Mouse (Mus musculus) stomach, embryonic 14.5 days (tissue): Measurements from ENCODE around the gene Rnase2b. TPM values are rescaled to one million over a fixed set of nuclear protein-coding genes. Genes with fewer than 3 reads are reported as not detected.
"Not testable (repeated sequence)": the region's sequence is repeated elsewhere in the genome, so short reads cannot be mapped to it uniquely, and the experiment has no call there.

Experiments used
- ATAC-seq: fragments of 200-750 bp; cut with Nextera tagmentation; 2 replicates; pipeline ENCODE4 v1.8.0; 2017; ENCODE audit warnings: low read depth, moderate TSS enrichment; ENCODE audit not compliant: insufficient number of reproducible peaks, insufficient read depth, low FRiP score
- H3K27ac ChIP-seq: fragments of 300-500 bp; sonication (generic); 2 replicates; pipeline ENCODE4 v1.5.1; 2014; ENCODE audit warnings: mild to moderate bottlenecking, low read length, moderate library complexity, mixed read lengths
- H3K27me3 ChIP-seq: fragments of 300-500 bp; sonication (generic); 2 replicates; pipeline ENCODE4 v1.6.1; 2014; ENCODE audit warnings: low read length, control low read depth, mixed read lengths; ENCODE audit not compliant: control insufficient read depth, insufficient read depth
- H3K36me3 ChIP-seq: fragments of 300-500 bp; sonication (generic); 2 replicates; pipeline ENCODE4 v1.6.1; 2014; ENCODE audit warnings: mild to moderate bottlenecking, control low read depth, low read length, moderate library complexity, mixed read lengths; ENCODE audit not compliant: control insufficient read depth, insufficient read depth
- H3K4me1 ChIP-seq: fragments of 300-500 bp; sonication (generic); 2 replicates; pipeline ENCODE4 v1.6.1; 2014; ENCODE audit warnings: low read length, control low read depth, mixed read lengths; ENCODE audit not compliant: control insufficient read depth, insufficient read depth
- H3K4me2 ChIP-seq: fragments of 300-500 bp; sonication (generic); replicated peaks from 2 replicates; pipeline ENCODE4 v1.6.1; 2014; ENCODE audit warnings: low read depth, low read length, control low read depth
- H3K4me3 ChIP-seq: fragments of 300-500 bp; sonication (generic); 2 replicates; pipeline ENCODE4 v1.5.1; 2014; ENCODE audit warnings: low read depth, low read length, control low read depth
- H3K9ac ChIP-seq: fragments of 300-500 bp; sonication (generic); replicated peaks from 2 replicates; pipeline ENCODE4 v1.6.1; 2014; ENCODE audit warnings: low read depth, mild to moderate bottlenecking, control low read depth, low read length, moderate library complexity, mixed read lengths
- H3K9me3 ChIP-seq: fragments of 300-500 bp; sonication (generic); 2 replicates; pipeline ENCODE4 v1.6.1; 2016; ENCODE audit warnings: low read depth, low read length, control low read depth; ENCODE audit not compliant: control insufficient read depth
- WGBS: fragments of 180-500 bp; shearing (Covaris S2); extraction: QIAGEN DNeasy Blood & Tissue Kit; methylation state at CpG from one replicate; pipeline ENCODE4 v1.1.7; 2014; 5-methylcytosine and 5-hydroxymethylcytosine counted together
- polyA plus RNA-seq: library from polyadenylated mRNA; unstranded; fragments of >200 nt; fragmentation: Nextera tagmentation; extraction: Ambion mirVana; gene quantifications from 2 replicates; pipeline ENCODE4 v1.2.1, GENCODE M21; 2014

Gene Rnase2b
- polyA plus RNA-seq, 1 experiment from 2014 or later, result not detected

DNA sequence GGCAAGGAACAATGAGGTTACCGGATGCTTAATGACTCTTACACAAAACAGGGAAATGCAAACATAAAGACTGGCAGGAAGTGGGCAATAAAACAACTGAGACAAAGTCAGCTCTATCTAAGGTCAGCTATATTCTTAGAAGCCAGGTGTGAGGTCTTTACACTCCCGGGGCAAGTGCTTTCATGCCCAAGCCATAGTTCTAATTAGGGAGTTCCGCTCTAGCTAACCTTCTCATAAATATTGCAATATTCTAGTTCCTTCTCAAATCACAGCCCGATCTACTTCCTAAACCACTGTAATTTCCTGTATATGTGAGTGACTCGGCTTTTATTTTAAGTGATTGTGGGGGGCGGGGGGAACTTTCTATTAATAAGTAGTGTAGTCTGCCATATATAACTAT lies 1.3 kb downstream of the Rnase2b start:
- not testable (repeated sequence) for H3K4me2 ChIP-seq, H3K9ac ChIP-seq, H3K9me3 ChIP-seq, H3K4me3 ChIP-seq, H3K27me3 ChIP-seq, ATAC-seq, H3K27ac ChIP-seq, H3K4me1 ChIP-seq, H3K36me3 ChIP-seq
- 86% methylated on average over 6 of the region's 6 CpGs for WGBS

GRCm38 (mm10) chr14:51165435-51165834 lies 3.4 kb downstream of the Rnase2b start:
- no peaks in the 10 kb centered on the region for H3K27me3 ChIP-seq
- H3K9me3 ChIP-seq, result no peaks in the 10 kb centered on the region
- H3K36me3 ChIP-seq, result no peaks in the 10 kb centered on the region
- H3K9ac ChIP-seq, result no peak overlapping the region
- no peaks in the 10 kb centered on the region for H3K4me1 ChIP-seq
- ATAC-seq, result no peak
- 89% methylated on average over 1 of the region's 1 CpGs for WGBS
- no peak overlapping the region for H3K27ac ChIP-seq
- H3K4me2 ChIP-seq, result no peak overlapping the region
- no peak overlapping the region for H3K4me3 ChIP-seq

- H3K9ac ChIP-seq, result no peak overlapping the region
- no peaks in the 10 kb centered on the region for H3K9me3 ChIP-seq
- no peak for ATAC-seq
- H3K4me2 ChIP-seq, result no peak overlapping the region
- H3K27ac ChIP-seq, result no peak overlapping the region
- no peak overlapping the region for H3K4me3 ChIP-seq
- no peaks in the 10 kb centered on the region for H3K36me3 ChIP-seq
- no peaks in the 10 kb centered on the region for H3K4me1 ChIP-seq
- no peaks in the 10 kb centered on the region for H3K27me3 ChIP-seq
Observed at GRCm38 (mm10) chr14:51166068-51166467, 4.0 kb downstream of the Rnase2b start.

GRCm38 (mm10) chr14:51172095-51172865 lies 10.2 kb downstream of the Rnase2b start:
- not testable (repeated sequence) for ATAC-seq

DNA sequence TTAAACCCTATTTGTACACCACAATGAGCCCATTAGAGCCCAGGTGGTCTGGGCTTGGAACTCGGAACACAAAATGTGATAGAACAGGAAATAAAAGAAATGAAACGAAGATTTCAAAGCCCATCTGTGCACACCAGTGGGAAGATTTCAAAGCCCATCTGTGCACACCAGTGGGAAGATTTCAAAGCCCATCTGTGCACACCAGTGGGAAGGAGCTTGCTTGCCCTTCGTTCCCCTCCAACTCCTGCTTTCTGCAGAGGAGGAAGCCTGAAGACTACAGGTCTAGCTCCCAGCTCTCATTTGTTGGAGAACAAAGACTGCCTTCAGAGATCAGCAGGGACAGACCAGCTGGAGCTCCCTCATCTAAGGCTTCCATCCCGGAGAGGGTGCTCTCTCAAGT lies 10.9 kb downstream of the Rnase2b start:
- H3K36me3 ChIP-seq, H3K27ac ChIP-seq, H3K4me3 ChIP-seq, ATAC-seq, H3K27me3 ChIP-seq, H3K9ac ChIP-seq, H3K9me3 ChIP-seq, H3K4me2 ChIP-seq, H3K4me1 ChIP-seq: not testable (repeated sequence)
- 54% methylated on average over 4 of the region's 4 CpGs for WGBS

More at GRCm38 (mm10) chr14:51172095-51172865, 10.2 kb downstream of the Rnase2b start:
- H3K9ac ChIP-seq, H3K4me1 ChIP-seq, H3K4me3 ChIP-seq, H3K36me3 ChIP-seq, H3K4me2 ChIP-seq, H3K9me3 ChIP-seq, H3K27me3 ChIP-seq, H3K27ac ChIP-seq: not testable (repeated sequence)
- 35% methylated on average over 9 of the region's 9 CpGs for WGBS

- 82% methylated on average over 4 of the region's 4 CpGs for WGBS
- H3K4me2 ChIP-seq, result no peak overlapping the region
- no peaks in the 10 kb centered on the region for H3K36me3 ChIP-seq
- H3K27me3 ChIP-seq, result no peaks in the 10 kb centered on the region
- H3K4me1 ChIP-seq, result no peaks in the 10 kb centered on the region
- H3K4me3 ChIP-seq, result no peak overlapping the region
- H3K9ac ChIP-seq, result no peak overlapping the region
- H3K9me3 ChIP-seq, result no peaks in the 10 kb centered on the region
- H3K27ac ChIP-seq, result no peak overlapping the region
- ATAC-seq, result no peak
Observed at GRCm38 (mm10) chr14:51173843-51174242, 11.8 kb downstream of the Rnase2b start.

- not testable (repeated sequence) for H3K4me3 ChIP-seq, H3K27me3 ChIP-seq, H3K4me1 ChIP-seq, H3K4me2 ChIP-seq, H3K9me3 ChIP-seq, H3K36me3 ChIP-seq, ATAC-seq, H3K27ac ChIP-seq, H3K9ac ChIP-seq
- WGBS, result 82% methylated on average over 2 of the region's 2 CpGs
Observed at GRCm38 (mm10) chr14:51181051-51181450, 19.0 kb downstream of the Rnase2b start.

DNA sequence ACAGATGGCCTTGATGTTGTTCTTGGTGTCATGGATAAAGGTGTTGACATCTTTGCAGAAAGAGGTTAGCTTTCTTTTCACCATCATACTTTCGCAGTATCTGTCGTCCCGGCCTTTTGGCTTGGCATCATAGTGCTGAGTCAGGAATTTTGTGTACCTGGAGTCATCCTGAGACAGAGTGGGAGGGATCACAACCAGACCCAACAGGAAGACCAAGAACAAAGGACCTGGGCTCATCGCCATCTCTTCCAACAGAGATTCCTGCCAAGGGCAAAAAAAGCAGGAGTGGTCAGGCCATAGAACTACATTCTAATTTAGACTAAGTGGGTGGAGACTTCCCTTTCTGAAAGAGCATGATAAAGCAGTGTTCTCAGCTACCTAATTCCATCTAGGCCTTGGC lies 33.6 kb downstream of the Rnase2b start:
- Histone ChIP-seq H3K4me2 (no peak overlapping the region), H3K27ac (no peak overlapping the region), H3K4me3 (no peak overlapping the region), H3K27me3 (no peaks in the 10 kb centered on the region), H3K36me3 (no peaks in the 10 kb centered on the region), H3K9ac (no peak overlapping the region), H3K9me3 (no peaks in the 10 kb centered on the region), H3K4me1 (no peaks in the 10 kb centered on the region)
- 89% methylated on average over 4 of the region's 4 CpGs for WGBS
- ATAC-seq, result no peak
